Mouse (Mus musculus): ENCODE data around the gene Ccdc146.

The Ccdc146 gene

DNA sequence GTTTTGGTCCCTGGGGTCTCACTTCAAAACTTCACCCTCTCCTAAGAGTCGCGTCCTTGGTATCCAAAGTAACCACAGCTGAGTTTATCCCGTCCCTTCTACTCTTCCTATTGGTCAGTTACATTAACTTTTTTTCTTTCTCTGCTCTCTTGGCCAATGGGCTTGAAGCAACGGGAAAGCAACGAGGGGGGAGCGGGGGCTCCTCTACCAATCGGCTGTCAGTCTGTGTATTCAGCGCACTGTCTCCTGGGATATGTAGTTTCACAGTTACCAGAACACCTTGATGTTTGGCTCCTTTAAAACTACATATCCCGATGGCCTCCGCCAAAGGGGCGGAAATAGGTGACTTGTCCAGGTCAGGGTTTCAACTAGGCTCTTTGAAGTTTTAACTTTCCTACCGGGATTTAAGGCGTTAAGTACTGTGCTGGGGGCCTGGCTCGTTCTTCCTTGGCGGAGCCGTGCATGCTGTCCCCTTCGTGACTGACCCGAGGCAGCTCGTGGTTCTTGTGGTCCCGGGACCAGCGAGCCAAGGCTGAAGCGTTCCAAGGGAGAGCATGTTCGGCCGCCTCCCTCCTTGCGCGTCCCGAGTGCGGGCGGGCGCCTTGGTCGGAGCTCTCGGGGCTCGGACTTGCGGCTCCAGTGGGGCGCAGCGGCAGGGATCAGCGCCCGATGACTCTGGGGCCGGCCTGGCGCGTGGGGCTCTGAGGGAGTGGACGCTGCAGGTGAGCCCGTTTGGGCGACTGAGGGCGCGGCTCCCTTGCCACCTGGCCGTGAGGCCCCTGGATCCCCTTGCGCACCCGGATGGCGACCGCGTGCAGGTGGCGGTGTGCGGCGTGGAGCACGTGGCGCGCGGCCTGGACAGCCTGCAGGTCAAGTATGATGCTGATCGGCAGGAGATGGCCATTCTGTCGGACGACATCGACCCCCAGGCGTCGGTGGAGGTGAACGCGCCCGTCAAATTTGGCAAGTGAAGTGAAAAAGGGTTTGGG lies at the start of gene Ccdc146, which contains the start of gene Fam185a:
Gene Ccdc146, minus strand, starts transcription at position 64 of the 989 bp plus-strand sequence.
Gene Fam185a, plus strand, starts transcription at position 345 of the 989 bp plus-strand sequence.
- peak; percentile 89 for DNase-seq

GRCm38 (mm10) chr5:21468100-21468499 lies 43.6 kb upstream of the Ccdc146 start:
- DNase-seq = no peak

- DNase-seq = no peak
Observed at GRCm38 (mm10) chr5:21467387-21467786, 42.9 kb upstream of the Ccdc146 start.

DNA sequence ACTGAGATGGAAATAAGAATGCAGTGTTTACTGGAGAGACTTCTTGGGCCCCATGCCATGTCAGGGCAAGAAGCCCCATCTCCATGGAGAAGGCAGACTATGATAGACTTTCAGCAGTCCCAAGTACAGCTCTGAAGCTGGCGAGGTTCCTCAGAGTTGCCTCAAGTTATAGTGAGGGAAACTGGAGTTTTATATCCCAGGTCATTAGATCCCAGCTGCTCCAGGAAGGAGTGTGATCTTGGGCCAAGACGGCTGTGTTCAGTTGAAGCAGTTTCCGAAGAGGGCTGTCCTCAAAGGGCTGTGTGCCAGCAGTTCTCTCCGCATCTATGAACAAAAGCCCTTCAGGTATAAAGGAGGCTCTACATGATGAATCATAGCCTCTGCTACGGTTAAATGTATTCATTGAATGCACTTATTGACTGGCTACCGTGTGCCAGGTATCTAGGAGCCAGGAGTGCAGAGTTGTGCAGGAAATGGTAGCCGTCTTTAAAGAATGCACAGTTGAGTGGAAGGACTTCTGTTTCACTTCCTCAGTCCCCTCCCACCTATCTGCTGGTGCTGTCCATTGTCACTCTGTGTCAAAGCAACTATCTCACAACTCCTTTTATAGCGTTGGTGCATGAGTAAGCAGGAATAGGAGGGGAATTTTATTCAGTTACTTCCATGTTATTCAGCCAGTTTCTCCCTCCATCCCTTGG lies 16.5 kb upstream of the Ccdc146 start:
- no peak for DNase-seq

DNA sequence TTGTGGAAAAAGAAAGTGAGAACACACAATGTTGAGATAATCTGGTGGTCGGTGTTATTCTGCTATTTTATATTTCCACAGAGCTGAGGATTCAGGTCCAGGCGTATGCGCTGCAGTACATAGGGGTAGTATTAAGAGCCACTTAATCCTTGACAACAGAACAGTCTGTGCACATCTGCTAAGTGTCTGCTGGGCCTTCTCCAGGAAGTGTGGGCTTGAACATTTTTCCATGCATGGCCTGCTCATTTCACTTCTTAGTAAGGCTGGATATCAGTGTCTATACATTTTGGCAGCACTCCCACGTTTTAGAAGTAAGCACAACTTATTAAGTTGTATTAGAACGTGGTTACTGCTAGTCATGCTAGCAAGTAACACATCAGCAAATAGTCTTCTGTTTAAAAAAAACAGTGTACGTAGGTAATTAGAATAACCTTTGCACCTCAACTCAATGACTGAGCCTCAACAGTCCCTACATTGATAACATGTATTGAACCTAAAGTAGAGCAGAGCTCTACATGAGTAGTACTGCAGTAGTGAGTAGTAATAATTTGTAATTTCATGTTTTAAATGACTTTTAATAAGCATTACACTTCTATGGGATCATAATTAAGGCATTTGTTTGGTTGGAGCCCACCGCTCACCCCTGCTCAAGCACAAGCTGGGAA lies 15.1 kb upstream of the Ccdc146 start:
- DNase-seq = no peak

DNA sequence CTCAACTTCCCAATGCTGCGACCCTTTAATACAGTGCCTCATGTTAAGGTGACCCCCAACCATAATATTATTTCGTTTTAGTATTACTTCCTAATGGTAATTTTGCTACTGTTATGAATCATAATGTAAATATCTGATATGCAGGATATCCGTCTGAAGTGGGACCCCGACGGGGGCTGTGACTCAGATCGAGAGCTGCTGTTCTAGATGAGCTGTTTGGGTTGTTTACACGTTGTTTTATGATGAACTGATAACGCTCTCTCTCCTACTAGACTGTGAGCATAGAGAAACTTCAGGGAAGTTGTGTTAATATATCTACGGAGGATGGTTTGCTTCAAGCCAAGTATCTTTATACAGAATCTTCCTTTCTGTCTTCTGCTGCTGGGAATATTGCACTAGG lies 14.0 kb upstream of the Ccdc146 start:
- DNase-seq = no peak

DNA sequence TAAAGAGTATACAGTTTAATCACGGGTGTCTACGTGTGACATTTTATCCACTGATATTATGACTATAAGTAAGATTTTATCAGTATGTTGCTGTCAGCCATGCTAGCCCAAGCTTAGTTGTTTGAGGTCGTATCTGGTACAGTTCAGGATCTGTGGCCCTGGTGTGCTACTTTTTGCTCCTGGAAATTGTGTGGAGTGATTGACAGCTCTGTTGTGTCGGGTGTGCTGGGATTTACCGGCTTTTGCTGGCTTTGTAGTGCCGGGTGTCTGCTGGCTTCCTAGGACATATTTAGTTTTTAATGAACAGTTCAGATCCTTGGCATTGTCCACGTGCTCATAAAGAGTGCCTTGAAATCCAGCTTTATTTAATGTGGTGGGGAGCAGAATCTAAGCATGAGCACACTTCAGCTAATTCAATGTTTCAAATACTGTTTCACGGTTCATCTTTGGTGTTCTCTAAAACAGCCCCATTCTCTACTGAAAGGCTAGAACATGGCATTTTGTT lies 12.0 kb upstream of the Ccdc146 start:
- no peak for DNase-seq

GRCm38 (mm10) chr5:21434148-21434929 lies 9.9 kb upstream of the Ccdc146 start:
- DNase-seq = no peak

- no peak for DNase-seq
Observed at GRCm38 (mm10) chr5:21426666-21427065, 2.2 kb upstream of the Ccdc146 start.

GRCm38 (mm10) chr5:21420609-21421008 lies 3.9 kb downstream of the Ccdc146 start:
- DNase-seq = no peak

DNA sequence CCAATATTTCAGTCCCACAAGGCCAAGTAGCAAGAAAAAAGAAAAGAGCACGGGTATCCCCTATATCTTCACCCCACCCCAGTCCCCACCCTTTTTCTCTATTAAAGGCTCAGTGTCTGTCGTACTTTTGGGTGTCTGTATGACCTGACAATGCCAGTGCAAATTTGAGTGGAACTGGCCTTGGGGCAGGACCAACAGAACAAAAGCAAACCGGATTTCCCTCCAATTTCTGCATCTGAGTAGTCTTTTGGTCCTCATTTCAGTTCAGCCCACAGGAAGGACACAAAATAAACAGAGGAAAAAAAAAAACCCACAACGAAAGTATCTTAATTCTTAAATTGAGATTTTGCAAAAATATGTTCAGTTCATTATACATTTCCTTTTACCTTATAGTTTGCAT lies 5.9 kb downstream of the Ccdc146 start:
- no peak for DNase-seq

GRCm38 (mm10) chr5:21414116-21414820 lies 10.2 kb downstream of the Ccdc146 start:
- DNase-seq = peak; percentile 14

DNA sequence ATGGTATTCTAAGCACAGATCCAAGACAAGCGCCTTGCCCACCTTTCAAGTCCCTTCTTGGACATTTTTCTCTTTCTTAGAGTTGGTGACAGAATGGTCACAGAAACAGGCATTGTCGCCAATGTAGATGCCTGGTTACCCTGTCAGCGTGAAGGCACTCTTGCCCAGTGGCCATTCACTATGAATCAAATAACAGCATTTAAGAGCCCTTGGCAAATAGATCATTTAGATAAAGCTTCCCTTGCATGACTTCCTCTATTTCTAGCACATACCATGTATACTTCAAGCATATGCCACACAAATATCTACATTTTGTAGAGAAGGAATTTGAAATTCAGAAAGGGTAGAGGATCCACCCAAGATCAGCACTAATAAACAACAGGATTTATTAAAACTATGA lies 11.2 kb downstream of the Ccdc146 start:
- DNase-seq = no peak

DNA sequence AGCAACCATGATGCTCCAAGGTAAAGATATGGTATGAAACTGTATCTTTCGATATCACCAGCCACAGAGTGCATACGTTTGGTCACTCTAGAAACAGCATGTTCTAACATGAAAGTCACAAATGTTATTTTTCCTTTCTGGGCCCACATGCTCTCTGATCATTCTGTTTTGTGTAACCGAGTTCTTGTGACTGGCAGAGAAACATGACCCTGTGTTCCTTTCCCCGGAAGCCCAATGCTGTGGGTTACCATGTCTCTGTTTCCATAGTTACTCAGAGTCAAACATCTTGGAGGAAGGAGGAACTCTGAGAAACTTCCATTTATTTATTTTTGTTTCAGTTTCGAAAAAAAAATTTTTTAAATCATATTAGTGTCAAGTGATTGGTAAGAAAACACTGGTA lies 12.4 kb downstream of the Ccdc146 start:
- no peak for DNase-seq

DNA sequence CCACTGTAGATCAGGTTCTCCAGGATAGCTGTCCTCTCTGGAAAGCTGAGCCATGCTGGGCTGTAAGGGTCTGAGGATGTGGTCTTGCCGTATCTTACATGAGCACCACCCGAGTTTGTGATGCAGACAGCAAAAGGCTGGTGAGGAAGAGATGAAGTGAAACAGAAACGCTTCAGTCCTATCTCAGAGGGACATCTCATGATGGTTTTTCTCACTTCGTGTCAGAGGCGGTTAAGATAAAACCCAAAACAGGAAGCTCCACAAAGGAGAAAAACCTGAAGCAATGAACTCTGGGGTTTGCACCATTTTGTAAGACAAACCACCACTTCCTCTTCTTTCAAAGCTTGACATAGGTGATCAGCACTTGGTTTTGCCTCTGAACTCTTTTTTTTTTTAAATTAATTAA lies 13.2 kb downstream of the Ccdc146 start:
- DNase-seq = peak; percentile 60

DNA sequence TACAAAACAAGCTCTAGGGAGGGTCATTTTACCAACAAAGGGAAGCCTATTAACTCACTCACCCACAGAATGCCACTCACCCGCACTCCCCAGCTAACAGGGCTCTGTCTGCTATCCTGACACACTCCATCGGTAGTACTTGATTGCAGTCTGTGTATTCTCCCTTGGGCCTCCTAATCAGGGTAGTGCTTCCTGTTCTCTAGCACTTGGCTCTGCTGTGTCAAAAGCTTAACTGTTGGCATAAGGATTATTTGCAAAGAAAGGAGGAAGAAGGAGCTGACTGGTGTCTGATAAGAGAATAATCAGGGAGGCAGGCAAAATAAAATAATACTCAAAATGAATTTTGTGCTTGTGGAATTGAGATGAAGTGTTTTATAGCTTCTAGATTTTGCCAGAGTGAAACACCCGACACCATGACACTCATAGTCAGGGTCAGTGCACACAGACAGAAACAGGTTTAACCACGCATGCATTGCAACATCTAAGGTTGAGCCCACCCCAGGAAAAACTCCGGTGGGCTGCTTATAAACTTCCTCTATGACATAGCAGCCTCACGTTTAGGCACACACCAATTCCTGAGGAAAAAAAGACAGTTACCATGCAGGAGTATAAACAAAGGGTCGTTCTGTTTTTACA lies 29.2 kb downstream of the Ccdc146 start:
- DNase-seq = no peak

DNA sequence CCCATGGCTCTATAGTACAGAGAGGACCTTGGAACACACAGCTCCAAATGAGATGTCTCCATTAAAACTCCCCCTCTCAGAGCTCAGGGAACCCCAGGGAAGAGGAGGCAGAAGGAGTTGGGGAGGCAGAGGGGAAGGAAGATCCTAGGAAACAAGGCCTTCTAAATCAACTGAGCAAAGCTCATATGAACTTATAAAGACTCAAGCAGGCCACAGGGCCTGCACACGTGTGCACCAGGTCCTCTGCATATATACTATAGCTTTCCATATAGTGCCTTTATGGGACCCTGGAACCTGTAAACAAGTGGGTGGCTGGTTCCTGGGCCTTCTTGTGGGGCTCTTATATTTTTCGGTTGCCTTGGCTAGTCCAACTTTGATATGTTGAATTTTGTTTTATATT lies 29.9 kb downstream of the Ccdc146 start:
- no peak for DNase-seq

GRCm38 (mm10) chr5:21391616-21392384 lies 32.7 kb downstream of the Ccdc146 start:
- no peak for DNase-seq

GRCm38 (mm10) chr5:21388855-21389254 lies 35.6 kb downstream of the Ccdc146 start:
- no peak for DNase-seq

DNA sequence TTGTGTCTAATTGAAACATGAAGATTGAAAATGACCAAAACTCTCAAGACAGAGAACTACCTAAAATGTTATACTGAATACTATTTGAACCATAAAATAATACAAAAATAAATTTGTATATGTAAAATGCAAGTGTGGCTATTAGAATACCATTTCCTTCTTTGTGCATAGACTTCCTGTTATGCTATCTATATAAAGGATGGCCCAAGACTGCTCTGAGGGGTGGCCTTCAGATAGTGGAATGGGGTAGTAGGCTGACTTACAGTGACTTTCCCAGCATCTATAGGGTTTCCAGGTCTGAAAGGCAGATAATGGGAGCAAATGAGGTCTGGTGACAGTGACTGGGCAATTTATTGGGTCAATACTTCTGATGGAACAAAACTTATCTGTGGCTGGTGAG lies 37.1 kb downstream of the Ccdc146 start:
- no peak for DNase-seq

All from thymus, postnatal 25 days (tissue).